Mouse (Mus musculus) splenic B cell, adult 2 months (primary cell): ENCODE data around the gene Arhgap8.
A peak's percentile ranks its signal among the peaks of the same experiment; 100 is the strongest.

Source experiments
- DNase-seq: peaks from one replicate; pipeline ENCODE4 v3.0.0-alpha.2; 2011; ENCODE audit warnings: low read depth, low spot score
- H3K27me3 ChIP-seq: 2 replicates; pipeline ENCODE4 v1.6.1; 2012; ENCODE audit warnings: mild to moderate bottlenecking, low read length, moderate library complexity, mixed read lengths; ENCODE audit not compliant: control insufficient read depth, poor library complexity, insufficient read depth, severe bottlenecking
- H3K36me3 ChIP-seq: 2 replicates; pipeline ENCODE4 v1.6.1; 2012; ENCODE audit warnings: mild to moderate bottlenecking, low read length, moderate library complexity, mixed read lengths; ENCODE audit not compliant: control insufficient read depth, poor library complexity, insufficient read depth, severe bottlenecking

Arhgap8 gene

DNA sequence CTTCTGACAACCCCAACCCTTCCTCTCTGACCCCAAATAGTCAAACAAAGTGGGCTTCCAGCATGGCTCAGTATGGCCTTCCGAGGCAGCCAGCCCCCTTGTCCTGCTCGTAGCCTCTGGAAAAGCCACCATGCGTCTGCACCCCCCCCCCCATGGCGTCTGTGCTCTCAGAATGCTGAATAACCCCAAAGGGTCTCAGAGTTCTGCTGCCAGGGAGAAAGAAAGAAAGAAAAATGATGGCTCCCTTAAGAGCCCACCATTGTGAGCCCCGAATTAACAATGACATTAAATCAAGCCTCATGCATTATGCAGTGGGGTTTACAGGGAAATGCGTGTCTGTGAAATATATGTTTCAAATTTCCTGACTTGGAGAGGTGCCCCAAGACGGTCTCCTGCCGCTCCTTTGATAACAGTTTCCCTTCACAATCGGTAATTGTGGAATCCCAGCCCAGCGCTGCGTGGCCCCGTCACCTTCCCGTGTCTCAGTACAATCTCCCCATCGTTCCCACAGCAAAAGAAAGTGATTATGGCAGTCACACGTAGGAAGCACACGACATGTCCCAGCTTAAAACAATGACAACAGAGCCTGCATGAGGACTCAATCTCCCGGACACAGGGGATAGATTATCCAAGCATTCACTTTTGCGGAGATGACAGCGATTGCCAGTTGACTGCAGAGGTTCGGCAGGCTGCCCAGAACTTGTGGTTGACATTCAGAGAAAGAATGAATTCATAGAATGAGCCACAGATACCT is 55.7 kb downstream of the Arhgap8 start:
- H3K36me3 ChIP-seq: no peaks in the 10 kb centered on the region
- H3K27me3 ChIP-seq: no peaks in the 10 kb centered on the region
- DNase-seq: no peak

DNA sequence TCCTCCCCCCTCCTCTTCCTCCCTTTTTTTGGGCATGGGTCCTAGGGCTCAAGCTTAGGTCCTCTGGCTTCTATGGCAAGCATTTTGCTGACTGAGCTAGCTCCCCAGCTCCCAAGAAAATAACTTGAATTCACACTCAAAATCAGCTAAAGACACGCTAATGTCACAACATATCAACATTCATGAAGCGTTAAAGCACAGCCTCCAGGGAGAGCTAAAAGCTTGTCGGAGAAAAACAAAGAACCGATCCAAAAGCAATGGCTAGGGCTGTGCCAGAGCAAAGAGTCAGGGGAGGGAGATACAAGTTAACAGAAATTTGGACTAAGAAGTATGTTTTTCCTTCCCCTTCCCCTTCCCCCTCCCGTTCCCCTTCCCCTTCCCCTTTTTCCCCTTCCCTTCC is 58.7 kb downstream of the Arhgap8 start:
- DNase-seq: no peak
- Histone ChIP-seq H3K27me3 (no peaks in the 10 kb centered on the region), H3K36me3 (no peaks in the 10 kb centered on the region)

DNA sequence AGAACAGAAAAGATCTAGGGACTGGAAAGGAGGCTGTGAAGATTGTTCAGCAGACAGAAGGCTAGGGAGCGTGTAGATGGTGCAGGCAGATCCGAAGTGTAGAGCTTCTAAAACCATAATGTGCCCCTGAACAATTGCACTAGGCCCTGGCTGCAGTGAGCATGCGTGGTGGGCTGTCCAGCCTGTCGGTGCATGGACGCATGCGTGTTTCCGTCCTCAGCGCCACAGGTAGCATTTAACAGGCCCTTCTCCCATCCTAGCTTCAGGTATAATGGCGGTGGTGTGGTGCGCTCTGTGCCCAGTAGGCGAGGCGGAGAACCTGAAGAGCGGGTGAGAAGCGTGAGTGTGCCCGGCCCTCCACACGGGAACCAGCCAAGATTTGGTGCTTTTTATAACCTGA is 65.0 kb downstream of the Arhgap8 start:
- Histone ChIP-seq H3K36me3 (no peaks in the 10 kb centered on the region), H3K27me3 (no peaks in the 10 kb centered on the region)
- DNase-seq: no peak

DNA sequence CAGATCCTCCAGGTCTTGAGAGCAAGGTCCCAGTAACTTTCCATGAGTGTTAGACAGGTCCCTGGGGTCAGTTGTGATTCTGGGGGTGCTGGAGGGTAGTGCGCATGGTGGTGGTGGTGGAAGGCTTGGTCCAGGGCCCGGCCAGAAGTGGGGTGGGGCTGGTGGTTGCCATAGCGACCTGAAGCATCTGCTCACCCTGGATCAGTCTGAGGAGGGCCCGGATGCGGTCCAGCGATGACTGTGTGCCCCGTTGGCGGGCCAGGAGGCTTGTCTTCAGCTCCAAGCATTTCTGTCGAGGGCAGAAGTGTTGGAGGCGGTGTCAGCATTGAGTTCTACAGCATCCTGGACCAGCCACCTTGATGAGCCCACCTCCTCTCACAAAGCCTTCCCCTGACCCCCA is 67.3 kb downstream of the Arhgap8 start:
- H3K27me3 ChIP-seq: no peaks in the 10 kb centered on the region
- DNase-seq: no peak
- H3K36me3 ChIP-seq: no peaks in the 10 kb centered on the region

DNA sequence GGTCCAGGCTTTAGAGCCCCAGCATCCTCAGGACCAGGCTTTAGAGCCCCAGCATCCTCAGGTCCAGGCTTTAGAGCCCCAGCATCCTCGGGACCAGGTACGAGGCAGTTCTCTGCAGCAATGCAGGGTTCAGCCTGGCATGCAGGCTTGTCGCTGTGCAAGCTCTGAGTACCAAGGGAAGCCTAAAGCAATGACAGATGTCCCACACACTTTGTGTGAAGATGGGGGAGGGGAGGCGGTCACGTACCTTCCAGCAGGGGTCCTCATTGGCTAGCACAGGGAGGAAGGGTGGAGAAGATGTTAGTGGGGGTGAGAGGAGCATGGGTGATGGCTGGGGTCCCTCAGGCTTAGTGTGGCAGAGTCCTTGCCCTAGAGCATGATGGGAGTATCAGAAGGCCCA is 73.8 kb downstream of the Arhgap8 start:
- no peaks in the 10 kb centered on the region for H3K27me3 ChIP-seq
- no peak for DNase-seq

DNA sequence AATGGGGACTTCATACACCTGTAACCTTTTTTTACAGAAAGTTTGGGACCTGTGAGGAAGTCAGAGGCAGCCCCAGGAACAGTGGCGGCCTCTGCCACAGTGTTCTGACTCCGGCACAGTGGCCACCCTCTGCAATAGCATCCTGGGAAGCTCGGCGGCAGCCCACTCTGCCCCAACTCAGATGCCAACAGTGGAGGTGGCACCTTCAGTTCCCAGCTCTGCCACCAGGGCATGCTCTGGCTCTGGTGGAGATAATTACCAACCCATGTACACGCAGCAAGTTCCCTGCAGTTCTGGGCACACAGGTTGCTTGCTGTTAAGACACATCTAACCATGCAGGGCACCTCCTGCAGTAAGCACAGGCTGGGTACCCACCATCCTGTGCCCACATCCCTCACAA is 80.3 kb downstream of the Arhgap8 start:
- DNase-seq: peak; percentile 7
- no peaks in the 10 kb centered on the region for H3K27me3 ChIP-seq
- H3K36me3 ChIP-seq: no peaks in the 10 kb centered on the region

More for the DNA sequence above, 73.8 kb downstream of the Arhgap8 start:
- H3K36me3 ChIP-seq: no peaks in the 10 kb centered on the region

DNA sequence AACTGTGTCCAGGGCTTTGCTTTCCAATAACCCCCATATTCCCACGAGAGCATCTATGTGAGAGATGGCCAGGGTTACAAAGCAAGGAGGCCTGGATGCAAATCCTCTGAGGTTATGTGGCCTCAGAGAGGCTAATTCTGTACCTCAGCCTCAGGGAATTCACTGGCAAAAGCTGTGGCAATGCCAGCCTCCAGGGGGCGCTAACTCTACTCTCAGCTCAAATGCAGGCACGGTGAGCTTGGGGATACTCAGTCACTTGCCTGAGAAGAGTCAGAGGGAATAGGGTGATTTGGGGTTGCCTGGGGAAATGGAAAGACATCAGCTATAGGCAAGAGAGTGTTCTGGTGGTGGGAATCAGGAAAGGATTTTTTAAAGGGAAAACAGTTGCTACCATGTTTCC is 83.8 kb downstream of the Arhgap8 start:
- Histone ChIP-seq H3K27me3 (no peaks in the 10 kb centered on the region), H3K36me3 (no peaks in the 10 kb centered on the region)
- DNase-seq: peak; percentile 62

DNA sequence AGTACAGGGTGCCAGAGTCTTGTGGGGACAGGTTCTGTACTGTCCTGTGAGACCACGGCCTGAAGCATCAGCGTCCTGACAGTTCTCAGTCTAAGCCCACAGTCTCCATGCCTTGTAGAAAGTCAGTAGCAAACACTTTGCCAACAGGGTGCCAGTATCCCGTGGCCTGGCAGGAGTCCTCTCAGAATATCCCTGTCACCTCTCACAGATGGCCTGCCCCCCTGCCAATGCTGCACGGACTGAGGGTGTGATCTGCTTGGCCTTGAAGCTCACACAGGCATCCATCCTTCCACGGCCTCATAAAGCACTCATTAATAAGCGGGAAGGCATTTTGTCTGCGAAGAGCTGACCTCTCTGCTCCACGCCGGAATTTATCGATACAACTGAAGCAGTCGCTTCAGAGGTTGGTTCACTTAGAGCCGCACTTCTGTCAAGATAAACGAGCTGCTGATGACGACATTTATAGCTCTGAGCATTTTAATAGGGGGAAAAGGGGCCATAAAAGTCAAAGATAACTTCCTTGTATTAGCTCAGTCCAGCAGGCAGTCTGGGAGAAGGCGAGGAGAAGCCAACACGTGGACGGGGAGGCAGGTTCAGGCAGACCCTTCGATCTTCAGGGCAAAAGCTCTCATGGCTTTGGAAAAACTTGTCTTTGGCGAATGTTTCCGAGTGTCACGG is 89.6 kb downstream of the Arhgap8 start:
- DNase-seq: no peak
- Histone ChIP-seq H3K27me3 (no peaks in the 10 kb centered on the region), H3K36me3 (no peaks in the 10 kb centered on the region)

DNA sequence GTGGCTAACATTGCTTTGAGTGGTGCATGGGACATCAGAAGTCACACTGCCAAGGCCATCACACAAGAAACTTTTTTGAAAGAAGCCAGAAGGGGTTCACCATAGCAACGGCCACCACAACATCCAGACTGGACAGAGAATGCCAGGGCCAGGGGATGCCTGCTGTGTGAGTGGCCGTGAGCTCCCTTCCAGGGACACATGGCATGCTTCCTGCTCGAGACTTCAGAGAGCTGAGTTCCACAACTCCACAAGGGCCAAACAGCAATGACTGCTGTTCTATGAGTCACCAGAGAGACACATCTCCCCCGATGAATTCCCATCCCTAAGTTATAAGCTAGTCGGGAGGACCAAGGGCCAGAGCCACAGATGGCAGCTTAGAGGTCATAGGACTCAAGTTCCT is 91.3 kb downstream of the Arhgap8 start:
- DNase-seq: no peak
- Histone ChIP-seq H3K27me3 (no peaks in the 10 kb centered on the region), H3K36me3 (no peaks in the 10 kb centered on the region)

DNA sequence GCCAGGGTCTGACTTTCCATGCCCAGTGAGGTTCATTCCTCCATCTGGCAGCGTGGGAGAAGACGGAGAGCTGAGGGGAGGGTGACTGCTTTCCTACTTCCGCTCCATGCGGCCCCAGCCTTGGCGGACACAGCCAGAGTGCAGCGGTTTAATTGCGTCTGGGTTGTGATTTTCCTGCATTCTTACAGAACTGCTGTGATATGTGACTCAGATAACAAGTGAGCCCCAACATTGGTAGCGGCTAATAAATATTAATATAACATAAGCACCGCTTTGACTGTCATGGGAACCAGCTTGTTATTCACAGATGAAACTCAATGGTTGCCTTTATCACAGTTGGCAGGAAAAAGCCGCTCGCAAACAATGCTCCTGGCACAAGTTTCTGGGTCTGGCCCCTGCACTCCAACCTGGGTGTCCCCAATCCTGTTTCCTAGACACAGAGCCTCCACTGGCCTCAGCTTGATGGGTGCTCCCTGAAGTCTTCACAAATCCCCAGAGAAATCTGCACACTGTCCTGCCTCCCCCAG is 93.0 kb downstream of the Arhgap8 start:
- H3K27me3 ChIP-seq: no peaks in the 10 kb centered on the region
- H3K36me3 ChIP-seq: no peaks in the 10 kb centered on the region
- no peak for DNase-seq

DNA sequence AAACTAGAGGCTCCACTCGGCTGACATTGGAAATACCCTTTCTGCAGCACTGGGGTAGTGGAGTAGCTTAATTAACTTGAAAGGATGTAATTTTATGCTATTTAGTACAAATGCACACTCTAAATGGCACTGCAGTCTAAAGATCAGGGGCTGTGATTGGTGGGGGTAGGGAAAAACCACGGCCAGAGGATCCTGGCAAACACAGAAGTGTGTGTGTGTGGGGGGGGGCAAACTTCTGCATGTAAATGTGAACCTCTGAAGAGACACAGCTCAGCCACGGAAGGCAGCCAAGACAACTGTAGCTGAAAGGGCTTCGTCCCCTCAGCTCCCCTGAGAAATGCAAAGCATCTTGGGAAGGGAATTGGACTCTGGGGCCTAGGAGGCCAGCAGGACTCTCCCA is 95.3 kb downstream of the Arhgap8 start:
- H3K27me3 ChIP-seq: no peaks in the 10 kb centered on the region
- no peaks in the 10 kb centered on the region for H3K36me3 ChIP-seq
- DNase-seq: no peak

DNA sequence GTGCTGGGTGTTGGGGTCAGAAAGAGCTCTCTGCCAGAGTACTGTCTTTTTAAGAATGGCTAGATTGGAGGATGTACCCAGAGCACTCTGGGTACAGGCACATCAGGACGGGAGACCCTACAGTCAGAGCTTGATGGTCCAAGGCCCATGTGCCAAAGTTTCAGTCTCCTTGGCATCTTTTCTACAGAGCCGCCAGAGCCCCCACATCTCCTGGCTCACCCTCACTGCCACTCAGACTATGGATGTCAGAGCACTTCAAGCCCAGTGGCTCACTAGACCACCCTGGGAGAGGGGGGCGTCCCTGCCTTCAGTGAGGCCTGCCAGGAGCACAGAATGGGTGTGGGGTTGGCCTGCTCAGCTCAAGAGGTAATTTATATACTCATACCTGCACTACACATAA is 97.7 kb downstream of the Arhgap8 start:
- no peak for DNase-seq
- Histone ChIP-seq H3K27me3 (no peaks in the 10 kb centered on the region), H3K36me3 (no peaks in the 10 kb centered on the region)

DNA sequence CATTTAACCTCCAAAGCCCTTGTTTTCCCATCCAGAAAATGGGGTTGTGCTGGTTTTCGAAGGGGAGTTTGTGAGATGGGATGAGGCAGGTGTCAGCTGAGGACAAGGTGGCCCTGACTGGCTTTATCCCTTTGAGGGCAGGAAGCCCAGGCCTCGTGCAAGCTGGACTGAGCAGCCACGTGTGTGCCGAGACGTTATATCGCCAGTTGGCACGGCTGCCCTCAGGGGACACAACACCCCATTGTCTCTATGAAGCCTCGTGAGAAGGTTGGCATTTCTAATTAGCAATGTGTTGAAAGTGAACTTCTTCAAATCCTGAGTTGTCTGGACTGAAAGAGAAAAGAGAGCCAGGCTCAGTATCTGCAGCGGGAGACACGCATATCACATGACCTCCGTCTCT is 98.4 kb downstream of the Arhgap8 start:
- H3K27me3 ChIP-seq: no peaks in the 10 kb centered on the region
- DNase-seq: no peak
- no peaks in the 10 kb centered on the region for H3K36me3 ChIP-seq

DNA sequence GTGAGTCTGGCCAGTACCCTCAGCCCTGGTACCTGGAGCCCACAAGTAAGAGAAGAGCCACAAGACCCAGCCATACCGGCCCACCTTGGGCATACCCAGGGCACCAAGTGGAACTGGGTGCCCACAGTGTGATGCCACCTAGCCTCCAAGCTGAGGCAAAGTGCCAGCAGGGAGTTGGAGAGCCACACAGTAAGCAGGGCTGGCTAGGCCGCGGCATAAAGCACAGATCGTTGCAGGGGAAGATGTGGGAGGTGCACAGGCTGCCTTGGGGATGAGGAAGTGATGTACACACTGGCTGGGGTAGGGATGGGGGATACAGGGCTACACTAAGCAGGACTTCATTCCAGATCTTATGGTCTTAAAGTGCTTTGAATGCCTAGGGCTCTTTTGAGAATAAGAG is 101.0 kb downstream of the Arhgap8 start:
- H3K36me3 ChIP-seq: no peaks in the 10 kb centered on the region
- DNase-seq: no peak
- no peaks in the 10 kb centered on the region for H3K27me3 ChIP-seq
